Mouse (Mus musculus): ENCODE measurements at regions not wholly inside any gene's neighbourhood (a gene's known extent, or its start where the extent isn't known, plus 50 kb on each side); places are given as distances from the start of the nearest gene placed in this dataset.

- no peak for TF ChIP-seq CTCF (IDR thresholded peaks at IDR 0.05; ENCODE audit: control insufficient read depth, insufficient read depth, low read length)
- TF ChIP-seq POLR2A (IDR thresholded peaks at IDR 0.05; ENCODE audit: borderline replicate concordance, control insufficient read depth, low read depth, low read length), result no peak
Measured at GRCm38 (mm10) chr16:57912001-57912400, 157.5 kb upstream of the Col8a1 start.
